Mouse (Mus musculus) kidney, embryonic 16.5 days (tissue): ENCODE measurements around the gene Dbt. TPM values are rescaled to one million over a fixed set of nuclear protein-coding genes. Genes with fewer than 3 reads are reported as not detected.

Experiments
- ATAC-seq: fragments of 200-750 bp; cut with Nextera tagmentation; 2 replicates; pipeline ENCODE4 v1.8.0; 2017; ENCODE audit warnings: moderate TSS enrichment; ENCODE audit not compliant: low FRiP score, low TSS enrichment
- H3K27ac ChIP-seq: fragments of 300-500 bp; sonication (generic); 2 replicates; pipeline ENCODE4 v1.5.1; 2014; ENCODE audit warnings: low read length
- H3K27me3 ChIP-seq: fragments of 300-500 bp; sonication (generic); 2 replicates; pipeline ENCODE4 v1.6.1; 2014; ENCODE audit warnings: low read length, control low read depth, mixed read lengths; ENCODE audit not compliant: insufficient read depth
- H3K36me3 ChIP-seq: fragments of 300-500 bp; sonication (generic); 2 replicates; pipeline ENCODE4 v1.6.1; 2014; ENCODE audit warnings: low read length, control low read depth, mixed read lengths; ENCODE audit not compliant: insufficient read depth
- H3K4me1 ChIP-seq: fragments of 300-500 bp; sonication (generic); 2 replicates; pipeline ENCODE4 v1.6.1; 2014; ENCODE audit warnings: low read length, control low read depth, mixed read lengths; ENCODE audit not compliant: insufficient read depth
- H3K4me2 ChIP-seq: fragments of 300-500 bp; sonication (generic); replicated peaks from 2 replicates; pipeline ENCODE4 v1.6.1; 2014; ENCODE audit warnings: low read depth, low read length
- H3K4me3 ChIP-seq: fragments of 300-500 bp; sonication (generic); 2 replicates; pipeline ENCODE4 v1.5.1; 2014; ENCODE audit warnings: mild to moderate bottlenecking, low read length
- H3K9ac ChIP-seq: fragments of 300-500 bp; sonication (generic); replicated peaks from 2 replicates; pipeline ENCODE4 v1.6.1; 2014; ENCODE audit warnings: low read length
- H3K9me3 ChIP-seq: fragments of 300-500 bp; sonication (generic); 2 replicates; pipeline ENCODE4 v1.6.1; 2016; ENCODE audit warnings: low read length, control low read depth
- WGBS: fragments of 180-500 bp; shearing (Covaris S2); extraction: QIAGEN DNeasy Blood & Tissue Kit; methylation state at CpG from one replicate; pipeline ENCODE4 v1.1.7; 2014; 5-methylcytosine and 5-hydroxymethylcytosine counted together
- polyA plus RNA-seq: library from polyadenylated mRNA; unstranded; fragments of >200 nt; fragmentation: Nextera tagmentation; extraction: Ambion mirVana; gene quantifications from 2 replicates; pipeline ENCODE4 v1.2.1, GENCODE M21; 2015

Dbt gene
- polyA plus RNA-seq: 24.2 and 25.2 TPM in 2 replicates

DNA sequence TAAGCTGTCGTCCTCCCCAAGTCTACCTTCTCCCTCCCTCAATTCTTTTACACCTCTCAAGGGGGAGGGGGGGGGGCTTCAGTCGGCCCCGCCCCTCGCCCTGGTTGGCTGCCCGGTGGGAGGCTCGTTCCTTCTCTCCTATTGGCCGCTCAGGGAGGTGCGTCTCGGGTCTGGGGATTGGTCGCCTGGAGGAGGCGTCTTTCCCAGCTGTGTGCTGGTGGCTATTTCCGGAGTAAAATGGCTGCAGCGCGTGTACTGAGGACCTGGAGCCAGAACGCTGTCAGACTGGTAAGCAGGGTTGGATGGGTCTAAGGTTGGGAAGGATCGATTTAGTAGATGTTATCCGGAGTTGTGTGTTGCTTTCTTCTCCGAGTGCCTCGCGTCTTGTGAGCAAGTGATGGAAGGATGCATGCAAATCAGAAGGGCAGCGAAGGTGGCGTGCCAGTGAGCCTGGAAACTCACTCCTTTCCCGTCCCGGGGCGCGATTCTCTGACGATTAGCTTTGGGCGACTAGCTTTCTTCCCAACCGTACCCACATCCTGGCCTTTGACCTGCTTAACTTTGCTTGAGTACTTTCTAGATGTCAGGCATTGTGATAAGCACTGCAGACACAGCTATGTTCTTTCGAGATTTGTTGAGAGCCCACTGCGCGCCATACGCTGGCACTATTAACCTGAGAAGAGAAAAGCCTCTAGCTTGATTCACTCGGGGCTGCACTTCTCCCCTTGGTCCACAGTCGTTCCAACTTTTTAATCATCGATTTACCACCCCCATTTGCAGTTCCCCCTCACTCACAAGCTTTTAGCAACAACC is at the start of gene Dbt:
Gene Dbt (plus strand): TSS at position 167 of the 813 bp plus-strand sequence.
- Histone ChIP-seq H3K27me3 (no peaks in the 10 kb centered on the region), H3K27ac (no peak within 1 kb of the TSS), H3K4me3 (peak within 1 kb of the TSS; percentile 56), H3K9ac (peak within 1 kb of the TSS; percentile 57), H3K9me3 (no peaks in the 10 kb centered on the region), H3K4me2 (peak within 1 kb of the TSS; percentile 67), H3K4me1 (peaks cover 7% of the 10 kb centered on the region), H3K36me3 (0 out of 2 replicates have a peak, but pooled peaks cover 3% of the 10 kb centered on the region)
- WGBS: under 1% methylated on average over 36 of the region's 36 CpGs
- ATAC-seq: peak; percentile 98

DNA sequence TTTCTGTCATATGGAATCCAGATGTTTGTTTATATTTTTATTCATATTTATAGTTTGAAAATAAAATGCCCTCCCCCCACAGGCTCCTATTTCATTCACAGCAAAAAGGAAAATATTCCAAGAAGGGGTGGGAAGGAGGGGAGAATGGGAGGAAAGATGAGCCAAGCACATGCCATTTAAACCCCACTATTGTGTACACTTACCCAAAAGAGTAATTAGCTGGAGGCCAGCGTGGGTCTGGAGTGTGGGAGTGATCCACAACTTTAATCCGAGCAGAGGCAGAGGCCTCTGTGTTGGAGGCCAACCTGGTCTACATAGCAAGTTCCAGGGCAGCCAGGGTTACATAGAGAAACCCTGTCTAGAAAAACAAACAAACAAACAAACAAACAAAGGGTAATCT is 48.6 kb upstream of the Dbt start:
- 20% methylated on average over 2 of the region's 2 CpGs for WGBS
- H3K4me3 ChIP-seq: no peak overlapping the region
- H3K4me1 ChIP-seq: no peaks in the 10 kb centered on the region
- H3K27ac ChIP-seq: no peak overlapping the region
- no peaks in the 10 kb centered on the region for H3K9me3 ChIP-seq
- no peaks in the 10 kb centered on the region for H3K27me3 ChIP-seq
- no peak for ATAC-seq
- no peaks in the 10 kb centered on the region for H3K36me3 ChIP-seq
- no peak overlapping the region for H3K9ac ChIP-seq
- no peak overlapping the region for H3K4me2 ChIP-seq

DNA sequence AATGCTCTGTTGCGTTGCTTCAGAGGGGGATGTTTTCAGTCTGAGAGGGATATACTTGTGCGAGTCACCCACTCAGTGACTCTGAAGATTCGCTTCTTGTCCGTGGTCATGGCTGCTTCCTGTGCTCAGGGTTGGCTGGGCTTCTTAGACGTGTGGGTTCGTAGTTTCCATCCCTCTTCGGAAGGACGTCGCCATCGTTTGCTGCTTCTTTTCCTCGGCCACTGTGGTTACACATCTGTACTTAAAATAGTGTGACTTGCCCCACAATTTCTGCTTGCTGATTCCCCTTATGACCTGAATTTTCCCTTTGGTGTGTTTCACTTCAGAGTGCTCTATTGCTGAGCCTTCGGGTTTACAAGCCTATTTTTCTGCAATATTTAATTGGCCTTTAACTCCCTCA is 47.2 kb upstream of the Dbt start:
- Histone ChIP-seq H3K4me3 (no peak overlapping the region), H3K9me3 (no peaks in the 10 kb centered on the region), H3K9ac (no peak overlapping the region), H3K36me3 (no peaks in the 10 kb centered on the region), H3K4me1 (no peaks in the 10 kb centered on the region), H3K27ac (no peak overlapping the region), H3K4me2 (no peak overlapping the region), H3K27me3 (no peaks in the 10 kb centered on the region)
- 88% methylated on average over 12 of the region's 12 CpGs for WGBS
- no peak for ATAC-seq

DNA sequence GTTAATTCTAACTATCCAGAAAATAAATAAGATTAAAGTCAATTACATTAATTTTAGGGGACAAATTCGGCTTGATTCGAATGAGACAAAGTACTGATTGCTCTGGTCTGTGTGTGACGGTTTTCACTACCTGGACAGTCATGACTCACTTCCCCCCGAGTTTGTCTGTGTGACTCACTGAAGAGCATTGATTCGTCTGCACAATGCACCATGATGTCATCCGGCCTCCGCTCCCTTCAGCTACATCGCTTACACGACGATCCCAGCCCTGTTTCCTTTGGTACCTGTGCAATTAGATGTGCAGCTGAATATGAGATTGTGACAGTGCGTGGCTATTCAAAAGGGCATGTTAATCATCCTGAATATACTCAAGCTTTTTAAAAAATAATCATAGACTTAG is 38.3 kb upstream of the Dbt start:
- no peak overlapping the region for H3K4me2 ChIP-seq
- H3K9me3 ChIP-seq: no peaks in the 10 kb centered on the region
- 78% methylated on average over 11 of the region's 11 CpGs for WGBS
- no peak overlapping the region for H3K27ac ChIP-seq
- H3K36me3 ChIP-seq: no peaks in the 10 kb centered on the region
- no peaks in the 10 kb centered on the region for H3K27me3 ChIP-seq
- no peak for ATAC-seq
- no peak overlapping the region for H3K9ac ChIP-seq
- H3K4me3 ChIP-seq: no peak overlapping the region
- no peaks in the 10 kb centered on the region for H3K4me1 ChIP-seq

DNA sequence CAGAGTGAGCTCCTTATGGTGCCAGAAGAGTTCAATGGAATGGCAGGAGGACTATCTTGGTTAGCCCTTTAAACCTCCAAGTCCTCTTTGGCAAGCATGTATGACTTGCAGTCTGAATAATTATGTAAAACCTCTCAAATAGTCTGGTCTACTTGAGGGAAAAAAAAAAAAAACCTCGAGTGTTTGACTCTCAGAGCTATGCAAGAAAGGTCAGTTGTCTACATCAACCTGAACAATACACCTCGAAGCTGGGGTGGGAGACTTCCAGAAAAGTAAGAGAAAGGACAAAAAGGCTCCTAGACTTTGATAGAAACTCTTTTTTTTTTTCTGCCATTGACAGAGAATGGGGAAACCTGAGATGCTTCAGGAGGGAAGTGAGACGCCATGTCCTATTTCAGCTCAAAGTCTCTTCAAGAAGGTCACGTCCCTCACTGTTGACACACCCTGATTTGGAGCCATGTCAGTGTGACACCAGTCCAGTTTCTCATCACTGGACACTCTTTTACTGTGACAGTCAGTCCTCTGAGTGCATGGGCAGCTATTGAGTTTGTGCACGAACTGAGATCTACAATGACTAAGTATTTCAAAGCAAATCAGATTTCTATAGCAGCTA is 36.1 kb upstream of the Dbt start:
- 46% methylated on average over 5 of the region's 5 CpGs for WGBS
- Histone ChIP-seq H3K9me3 (no peaks in the 10 kb centered on the region), H3K4me1 (no peaks in the 10 kb centered on the region), H3K9ac (no peak overlapping the region), H3K4me3 (no peak overlapping the region), H3K36me3 (no peaks in the 10 kb centered on the region), H3K27ac (no peak overlapping the region), H3K4me2 (no peak overlapping the region), H3K27me3 (no peaks in the 10 kb centered on the region)
- no peak for ATAC-seq

DNA sequence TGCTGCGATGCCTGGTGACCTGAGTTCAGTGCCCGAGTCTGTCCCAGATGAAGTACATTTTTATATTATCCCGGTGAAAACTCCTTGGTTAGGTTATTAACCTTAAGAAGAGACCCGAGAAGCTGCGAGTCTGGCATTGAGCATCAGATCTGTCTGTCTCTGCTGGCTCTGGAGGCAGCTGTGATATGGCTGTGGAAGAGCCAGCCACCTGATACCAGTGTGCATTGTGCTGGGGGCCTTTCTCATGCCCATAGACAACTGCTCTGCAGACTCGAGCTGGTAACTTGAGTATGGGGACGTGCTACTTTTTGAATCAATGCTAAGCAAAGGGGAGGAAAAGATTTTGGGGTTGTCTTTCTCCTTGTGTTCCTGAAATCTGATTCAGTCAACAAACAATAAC is 35.5 kb upstream of the Dbt start:
- Histone ChIP-seq H3K9me3 (no peaks in the 10 kb centered on the region), H3K27me3 (no peaks in the 10 kb centered on the region), H3K27ac (no peak overlapping the region), H3K4me2 (no peak overlapping the region), H3K9ac (no peak overlapping the region), H3K36me3 (no peaks in the 10 kb centered on the region), H3K4me1 (no peaks in the 10 kb centered on the region), H3K4me3 (no peak overlapping the region)
- ATAC-seq: no peak
- 70% methylated on average over 7 of the region's 7 CpGs for WGBS

DNA sequence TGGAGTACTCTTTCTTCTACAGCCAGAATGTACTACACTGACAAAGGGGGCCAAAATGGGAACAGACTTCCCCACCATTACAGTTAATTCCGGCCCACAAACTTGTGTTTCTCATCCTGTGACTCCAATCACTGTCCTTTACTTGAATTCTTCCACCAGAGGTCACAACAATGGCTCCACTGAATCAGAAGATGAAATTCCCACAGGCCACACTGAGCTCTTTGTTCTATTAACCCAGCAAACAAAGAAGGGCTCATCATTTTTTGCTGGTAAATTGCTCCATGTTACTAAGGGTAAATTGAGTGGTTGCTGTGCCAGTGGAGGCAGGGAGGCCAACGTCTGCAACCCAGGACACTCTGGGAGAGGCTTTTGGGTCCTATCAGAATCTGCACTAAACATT is 32.8 kb upstream of the Dbt start:
- H3K27ac ChIP-seq: no peak overlapping the region
- no peak for ATAC-seq
- H3K4me1 ChIP-seq: no peaks in the 10 kb centered on the region
- H3K4me3 ChIP-seq: no peak overlapping the region
- no peak overlapping the region for H3K4me2 ChIP-seq
- WGBS: 72% methylated on average over 2 of the region's 2 CpGs
- H3K9ac ChIP-seq: no peak overlapping the region
- no peaks in the 10 kb centered on the region for H3K27me3 ChIP-seq
- no peaks in the 10 kb centered on the region for H3K36me3 ChIP-seq
- 0 out of 2 replicates have a peak, but pooled peaks cover 6% of the 10 kb centered on the region for H3K9me3 ChIP-seq

DNA sequence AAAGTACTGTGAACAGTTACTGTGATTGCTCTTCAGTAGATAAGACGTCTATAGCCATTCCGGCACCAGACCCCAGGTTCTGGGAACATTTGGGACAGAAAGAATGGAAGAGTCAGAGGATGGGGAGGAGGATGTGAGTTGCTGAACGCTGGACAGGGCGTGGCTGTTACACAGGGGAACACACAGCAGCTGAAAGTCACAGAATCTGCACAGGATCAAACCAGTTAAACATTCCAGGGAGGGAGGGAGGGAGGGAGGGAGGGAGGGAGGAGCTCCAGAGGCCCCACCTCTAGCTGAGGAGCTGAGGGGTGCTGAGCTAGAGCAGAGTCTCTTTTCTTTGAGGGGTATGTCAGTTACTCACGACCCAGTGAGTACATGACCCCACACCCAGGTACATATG is 31.9 kb upstream of the Dbt start:
- H3K27me3 ChIP-seq: no peaks in the 10 kb centered on the region
- H3K36me3 ChIP-seq: no peaks in the 10 kb centered on the region
- no peaks in the 10 kb centered on the region for H3K4me1 ChIP-seq
- H3K9me3 ChIP-seq: 0 out of 2 replicates have a peak, but pooled peaks cover 6% of the 10 kb centered on the region
- 57% methylated on average over 5 of the region's 5 CpGs for WGBS
- H3K27ac ChIP-seq: no peak overlapping the region
- peak; percentile 73; the same call in 1 of the 2 replicates for ATAC-seq
- H3K4me2 ChIP-seq: no peak overlapping the region
- no peak overlapping the region for H3K4me3 ChIP-seq
- H3K9ac ChIP-seq: no peak overlapping the region

DNA sequence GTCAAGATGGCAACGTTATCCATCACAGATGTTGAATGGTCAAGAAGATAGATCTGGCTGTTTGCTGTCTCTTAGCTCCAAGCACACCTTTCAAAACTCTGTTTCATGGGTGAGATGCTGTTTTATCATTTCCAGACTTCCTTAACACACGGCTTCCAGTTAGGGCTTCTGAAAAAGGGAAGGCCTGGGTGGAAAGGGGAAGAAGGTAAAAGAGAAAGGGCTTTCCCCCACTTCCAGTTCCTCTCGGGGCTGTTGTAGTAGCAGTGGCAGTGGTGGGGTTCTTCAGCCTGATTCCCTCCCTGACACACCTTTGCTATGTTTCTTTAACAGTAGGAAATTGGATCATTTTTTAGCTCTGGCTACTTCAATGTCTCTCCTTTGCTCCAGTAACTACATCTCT is 30.1 kb upstream of the Dbt start:
- ATAC-seq: no peak
- H3K9ac ChIP-seq: no peak overlapping the region
- no peak overlapping the region for H3K4me3 ChIP-seq
- no peaks in the 10 kb centered on the region for H3K27me3 ChIP-seq
- H3K36me3 ChIP-seq: peaks cover 8% of the 10 kb centered on the region; the same call in 1 of the 2 replicates
- 0 out of 2 replicates have a peak, but pooled peaks cover 6% of the 10 kb centered on the region for H3K9me3 ChIP-seq
- H3K4me2 ChIP-seq: no peak overlapping the region
- H3K27ac ChIP-seq: no peak overlapping the region
- H3K4me1 ChIP-seq: no peaks in the 10 kb centered on the region
- 81% methylated on average over 3 of the region's 3 CpGs for WGBS

DNA sequence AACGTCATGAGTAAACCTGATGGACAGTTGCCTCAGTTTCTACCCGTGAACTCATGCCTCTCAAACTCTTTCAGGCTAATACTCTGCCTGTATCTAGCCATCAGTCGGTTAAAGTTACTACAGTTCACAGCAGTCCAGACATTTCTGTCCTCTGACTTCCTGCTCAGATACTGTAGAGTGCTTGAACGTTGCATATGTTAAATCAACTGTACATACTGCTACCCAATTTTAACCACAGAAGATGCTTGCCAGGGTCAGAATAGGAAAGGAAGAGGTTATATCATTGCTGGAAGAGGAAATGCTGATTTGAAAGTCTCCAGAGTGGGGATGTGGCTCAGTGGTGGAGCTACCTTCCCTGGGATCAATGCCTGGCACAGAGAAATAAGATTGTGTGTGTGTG is 29.6 kb upstream of the Dbt start:
- no peaks in the 10 kb centered on the region for H3K27me3 ChIP-seq
- no peak overlapping the region for H3K27ac ChIP-seq
- H3K4me1 ChIP-seq: no peaks in the 10 kb centered on the region
- H3K9me3 ChIP-seq: 0 out of 2 replicates have a peak, but pooled peaks cover 6% of the 10 kb centered on the region
- ATAC-seq: no peak
- peaks cover 13% of the 10 kb centered on the region for H3K36me3 ChIP-seq
- H3K4me2 ChIP-seq: no peak overlapping the region
- H3K4me3 ChIP-seq: no peak overlapping the region
- no peak overlapping the region for H3K9ac ChIP-seq
- WGBS: 81% methylated on average over 4 of the region's 4 CpGs
